Mouse (Mus musculus) common myeloid progenitor, adult 5-6 weeks (primary cell): ENCODE measurements around the gene Bsn. TPM values are rescaled to one million over a fixed set of nuclear protein-coding genes. Genes with fewer than 3 reads are reported as not detected.

Source experiments
- ATAC-seq: replicated peaks from 2 replicates; pipeline ENCODE4 v1.8.0; 2016; ENCODE audit warnings: low read depth, mild to moderate bottlenecking, moderate TSS enrichment, inconsistent platforms; ENCODE audit not compliant: poor library complexity, severe bottlenecking
- total RNA-seq: library from RNA; stranded (forward); fragments of 200-1000, 187-1606 nt; gene quantifications from 2 replicates; pipeline ENCODE4 v1.2.3, GENCODE M21; 2017

Gene Bsn
- total RNA-seq, 1 experiment from 2014 or later, result 4.0 TPM

- ATAC-seq, result no peak
Observed at GRCm38 (mm10) chr9:108047601-108048565, 142.3 kb downstream of the Bsn start.

GRCm38 (mm10) chr9:108046582-108046981 is 143.6 kb downstream of the Bsn start:
- ATAC-seq, result no peak

Other genes starting within 250 kb of the Bsn start
- 12.8 and 23.2 TPM in 2 replicates for gene Traip, start 240.2 kb downstream of the Bsn start, total RNA-seq
- 42.5 and 52.7 TPM in 2 replicates for gene Uba7, start 214.9 kb downstream of the Bsn start, total RNA-seq
- gene Gm20661, start 207.3 kb downstream of the Bsn start, total RNA-seq, result not detected in 2 replicates
- gene Inka1, start 204.5 kb downstream of the Bsn start, total RNA-seq, result 38.5 and 45.8 TPM in 2 replicates
- 0.18 TPM in 1 of 2 replicates, not detected in the other for gene Cdhr4, start 197.9 kb downstream of the Bsn start, total RNA-seq
- gene Gm20662, start 194.0 kb downstream of the Bsn start, total RNA-seq, result not detected in 2 replicates
- 29.5 and 169 TPM in 2 replicates for gene Ip6k1, start 187.9 kb downstream of the Bsn start, total RNA-seq
- gene Gmppb, start 141.1 kb downstream of the Bsn start, total RNA-seq, result 10.7 and 13.0 TPM in 2 replicates
- gene Amigo3, start 137.2 kb downstream of the Bsn start, total RNA-seq, result 0.49 and 3.3 TPM in 2 replicates
- gene Mst1, start 109.9 kb downstream of the Bsn start, total RNA-seq, result not detected in 2 replicates
- 25.7 and 26.2 TPM in 2 replicates for gene Rnf123, start 107.0 kb downstream of the Bsn start, total RNA-seq
- 60.8 and 79.3 TPM in 2 replicates for gene Apeh, start 95.8 kb downstream of the Bsn start, total RNA-seq
- gene Dag1, start 73.6 kb upstream of the Bsn start, total RNA-seq, result 7.7 and 10.9 TPM in 2 replicates
- 8.2 and 9.0 TPM in 2 replicates for gene Nicn1, start 100.0 kb upstream of the Bsn start, total RNA-seq
- gene Amt, start 106.5 kb upstream of the Bsn start, total RNA-seq, result 0.82 TPM in 1 of 2 replicates, not detected in the other
- gene Rhoa, start 115.7 kb upstream of the Bsn start, total RNA-seq, result 256 and 280 TPM in 2 replicates
- gene Tcta, start 115.8 kb upstream of the Bsn start, total RNA-seq, result 5.4 and 7.9 TPM in 2 replicates
- gene Gpx1, start 148.5 kb upstream of the Bsn start, total RNA-seq, result 1,127 and 1,204 TPM in 2 replicates
- gene Usp4, start 157.5 kb upstream of the Bsn start, total RNA-seq, result 49.2 and 75.5 TPM in 2 replicates
- gene 1700102P08Rik, start 202.4 kb upstream of the Bsn start, total RNA-seq, result not detected in 2 replicates
- gene Ccdc36, start 238.1 kb upstream of the Bsn start, total RNA-seq, result 0.59 and 1.4 TPM in 2 replicates
- gene BC048562, start 246.1 kb upstream of the Bsn start, total RNA-seq, result not detected in 2 replicates